Mouse (Mus musculus) subcutaneous adipose tissue, adult 2 months (tissue): ENCODE data around the gene Olfr1465. TPM values are rescaled to one million over a fixed set of nuclear protein-coding genes. Genes with fewer than 3 reads are reported as not detected.

Experiments
- polyA plus RNA-seq: library from polyadenylated mRNA; depleted of rRNA; stranded (reverse); fragments of >200 nt; gene quantifications from 2 replicates; pipeline ENCODE4 v1.2.3, GENCODE M21; 2012; ENCODE audit warnings: low replicate concordance; rRNA removed

Gene Olfr1465
- not detected in 2 replicates for polyA plus RNA-seq

GRCm38 (mm10) chr19:13315441-13315840 is at the start of gene Olfr1465:
Gene Olfr1465 (minus strand): TSS chr19:13315541.

GRCm38 (mm10) chr19:13361936-13362335 is 46.6 kb upstream of the Olfr1465 start, which contains the start of gene Olfr1467:
Gene Olfr1467 (plus strand): TSS chr19:13362236.

GRCm38 (mm10) chr19:13338562-13338961 is 23.2 kb upstream of the Olfr1465 start, which contains the start of gene Olfr1466:
Gene Olfr1466 (plus strand): TSS chr19:13338862.

Other genes starting within 250 kb of the Olfr1465 start
- gene Olfr1457, start 217.7 kb downstream of the Olfr1465 start, polyA plus RNA-seq: not detected in 2 replicates
- not detected in 2 replicates for gene Olfr1458, start 208.8 kb downstream of the Olfr1465 start, polyA plus RNA-seq
- gene Olfr1459, start 166.0 kb downstream of the Olfr1465 start, polyA plus RNA-seq: not detected in 2 replicates
- not detected in 2 replicates for gene Olfr1461, start 152.5 kb downstream of the Olfr1465 start, polyA plus RNA-seq
- not detected in 2 replicates for gene Olfr1462, start 129.8 kb downstream of the Olfr1465 start, polyA plus RNA-seq
- not detected in 2 replicates for gene Olfr1463, start 84.2 kb downstream of the Olfr1465 start, polyA plus RNA-seq
- gene Olfr1466, start 23.3 kb upstream of the Olfr1465 start, polyA plus RNA-seq: not detected in 2 replicates
- not detected in 2 replicates for gene Olfr1467, start 46.7 kb upstream of the Olfr1465 start, polyA plus RNA-seq
- not detected in 2 replicates for gene Olfr1469, start 92.3 kb upstream of the Olfr1465 start, polyA plus RNA-seq
- gene Olfr1471, start 127.9 kb upstream of the Olfr1465 start, polyA plus RNA-seq: not detected in 2 replicates
- not detected in 2 replicates for gene Olfr1472, start 140.5 kb upstream of the Olfr1465 start, polyA plus RNA-seq
- gene Olfr1474, start 154.0 kb upstream of the Olfr1465 start, polyA plus RNA-seq: not detected in 2 replicates
- not detected in 2 replicates for gene Olfr1475, start 164.7 kb upstream of the Olfr1465 start, polyA plus RNA-seq
- not detected in 2 replicates for gene Olfr1477, start 185.0 kb upstream of the Olfr1465 start, polyA plus RNA-seq
- not detected in 2 replicates for gene Olfr1480, start 212.4 kb upstream of the Olfr1465 start, polyA plus RNA-seq